Mouse (Mus musculus): ENCODE results near the gene Ripply2. TPM values are rescaled to one million over a fixed set of nuclear protein-coding genes. Genes with fewer than 3 reads are reported as not detected.
"Not testable (repeated sequence)": the region's sequence is repeated elsewhere in the genome, so short reads cannot be mapped to it uniquely, and the experiment has no call there.

Ripply2 gene
- 7.8 and 8.9 TPM in 2 replicates for polyA plus RNA-seq (2012; rRNA removed)

GRCm38 (mm10) chr9:87015288-87015937 is at the start of gene Ripply2:
Gene Ripply2 (plus strand): TSS chr9:87015537.
- peak in 1 of 2 experiments; percentile 52 for DNase-seq (ENCODE audit: extremely low spot score in 1 of 2, low spot score in 1 of 2)

DNA sequence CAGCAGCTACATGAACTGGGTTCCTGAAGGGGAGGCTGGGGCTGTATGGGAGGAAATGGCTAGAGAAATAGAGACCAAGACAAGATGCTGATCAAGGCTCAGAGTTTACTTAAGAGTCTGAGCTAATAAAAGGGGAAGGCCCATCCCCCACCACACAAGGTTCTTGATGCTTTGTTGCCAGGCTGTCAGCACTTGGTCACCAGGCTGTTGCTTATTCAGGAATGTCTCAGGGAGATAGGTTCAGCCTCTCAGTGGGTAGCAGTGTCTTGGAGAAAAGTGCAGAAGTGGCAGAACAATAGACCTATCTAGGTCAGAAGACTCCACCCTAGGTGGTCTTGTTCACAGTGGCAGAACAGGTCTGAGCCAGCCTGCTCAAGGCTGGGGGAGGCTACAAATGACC is 42.9 kb upstream of the Ripply2 start:
- not testable (repeated sequence) for DNase-seq (ENCODE audit: extremely low spot score in 1 of 2, low spot score in 1 of 2)

- peak in 1 of 2 experiments; percentile 30 for DNase-seq (ENCODE audit: extremely low spot score in 1 of 2, low spot score in 1 of 2)
These were observed 41.8 kb upstream of the Ripply2 start for GRCm38 (mm10) chr9:86973562-86973961.

DNA sequence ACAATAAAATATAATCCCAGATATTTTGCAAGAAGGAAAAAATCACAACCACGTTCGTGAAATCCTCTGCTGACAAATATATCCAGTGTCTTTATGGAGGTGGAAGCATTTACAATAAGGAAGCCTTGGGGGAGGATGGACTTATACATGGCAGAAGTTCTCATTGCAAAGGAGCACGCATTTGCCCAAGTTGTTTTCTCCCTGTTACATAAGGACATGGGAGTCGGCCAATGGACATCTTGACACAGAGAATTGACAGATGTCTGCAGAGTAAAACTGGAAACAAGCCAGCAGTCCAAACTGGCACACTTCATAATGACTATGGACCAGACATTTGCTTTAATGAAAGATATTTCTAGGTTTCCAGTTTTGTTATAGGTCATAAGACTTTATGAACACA is 38.4 kb upstream of the Ripply2 start:
- DNase-seq (ENCODE audit: extremely low spot score in 1 of 2, low spot score in 1 of 2): peak in 1 of 2 experiments; percentile 43

DNA sequence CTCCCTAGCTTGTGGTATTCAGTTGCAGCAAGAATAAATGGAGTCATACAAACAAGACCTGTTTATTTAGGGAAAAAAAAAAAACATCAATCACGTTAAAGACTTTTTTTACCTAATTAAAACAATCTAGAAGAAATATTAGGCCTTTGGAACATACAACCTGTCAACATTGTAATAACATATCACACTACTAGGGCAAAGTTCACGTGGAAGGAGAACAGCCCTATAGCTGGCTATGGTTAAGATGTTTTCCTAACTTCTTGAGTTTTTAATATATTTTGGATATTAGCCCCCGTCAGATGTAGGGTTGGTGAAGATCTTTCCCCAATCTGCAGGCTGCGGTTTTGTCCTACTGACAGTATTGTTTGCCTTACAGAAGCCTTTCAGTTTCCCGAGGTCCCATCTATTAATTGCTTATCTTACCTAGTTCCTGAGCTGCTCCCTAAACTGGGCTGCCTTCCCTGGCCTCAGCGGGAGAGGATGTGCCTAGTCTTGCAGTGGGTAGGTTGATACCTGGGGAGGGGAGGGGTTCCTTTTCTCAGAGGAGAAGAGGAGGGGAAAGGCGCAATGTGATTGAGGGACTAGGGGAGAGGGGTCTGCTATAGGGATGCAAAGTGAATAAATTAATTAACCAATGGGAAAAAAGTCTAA is 37.0 kb upstream of the Ripply2 start:
- no peak for DNase-seq (ENCODE audit: extremely low spot score in 1 of 2, low spot score in 1 of 2)

DNA sequence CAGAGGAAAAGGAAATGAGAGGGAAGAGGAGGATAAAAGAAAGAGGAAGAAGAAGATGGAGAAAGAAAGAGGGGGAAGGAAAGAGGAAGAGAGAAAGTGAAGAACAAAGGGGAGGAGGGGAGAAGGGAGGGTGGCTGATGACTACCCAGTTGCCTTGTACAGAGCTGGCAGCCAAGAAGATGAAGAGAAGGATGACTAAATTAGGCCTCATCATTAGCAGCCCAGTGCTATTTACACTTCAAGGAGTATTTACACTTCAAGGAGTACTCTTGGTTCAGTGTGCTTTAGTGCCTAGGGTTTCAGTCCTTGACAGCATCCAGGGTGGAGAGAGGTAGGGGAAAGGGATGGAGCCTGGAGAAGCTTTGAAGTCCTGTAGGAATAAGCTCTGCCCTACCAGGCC is 35.3 kb upstream of the Ripply2 start:
- DNase-seq (ENCODE audit: extremely low spot score in 1 of 2, low spot score in 1 of 2): no peak

DNA sequence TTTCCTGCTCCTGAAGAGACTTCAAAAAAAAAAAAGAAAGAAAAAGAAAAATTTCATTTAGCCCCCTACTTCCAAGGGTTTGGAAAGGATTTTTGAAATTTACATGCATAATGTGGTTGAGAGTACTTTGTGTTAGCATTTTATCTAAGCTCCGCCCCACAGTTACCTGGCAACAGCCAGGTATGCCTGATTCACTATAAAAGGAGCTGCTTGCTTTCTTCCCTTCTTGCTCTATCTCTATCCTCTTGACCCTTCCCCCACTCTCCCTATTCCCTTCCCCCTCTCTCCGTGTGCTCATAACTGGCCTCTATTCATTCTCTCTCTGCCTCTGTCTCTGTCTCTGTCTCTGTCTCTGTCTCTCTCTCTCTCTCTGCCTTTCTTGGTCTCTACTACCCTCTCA is 34.4 kb upstream of the Ripply2 start:
- DNase-seq (ENCODE audit: extremely low spot score in 1 of 2, low spot score in 1 of 2): no peak

GRCm38 (mm10) chr9:86981551-86981950 is 33.8 kb upstream of the Ripply2 start:
- no peak for DNase-seq (ENCODE audit: extremely low spot score in 1 of 2, low spot score in 1 of 2)

- no peak for DNase-seq (ENCODE audit: extremely low spot score in 1 of 2, low spot score in 1 of 2)
These were observed 30.8 kb upstream of the Ripply2 start for GRCm38 (mm10) chr9:86984583-86984982.

GRCm38 (mm10) chr9:86985105-86985504 is 30.2 kb upstream of the Ripply2 start:
- DNase-seq (ENCODE audit: extremely low spot score in 1 of 2, low spot score in 1 of 2): no peak

GRCm38 (mm10) chr9:86986703-86987296 is 28.5 kb upstream of the Ripply2 start:
- no peak for DNase-seq (ENCODE audit: extremely low spot score in 1 of 2, low spot score in 1 of 2)

GRCm38 (mm10) chr9:86989822-86990221 is 25.5 kb upstream of the Ripply2 start:
- DNase-seq (ENCODE audit: extremely low spot score in 1 of 2, low spot score in 1 of 2): no peak

DNA sequence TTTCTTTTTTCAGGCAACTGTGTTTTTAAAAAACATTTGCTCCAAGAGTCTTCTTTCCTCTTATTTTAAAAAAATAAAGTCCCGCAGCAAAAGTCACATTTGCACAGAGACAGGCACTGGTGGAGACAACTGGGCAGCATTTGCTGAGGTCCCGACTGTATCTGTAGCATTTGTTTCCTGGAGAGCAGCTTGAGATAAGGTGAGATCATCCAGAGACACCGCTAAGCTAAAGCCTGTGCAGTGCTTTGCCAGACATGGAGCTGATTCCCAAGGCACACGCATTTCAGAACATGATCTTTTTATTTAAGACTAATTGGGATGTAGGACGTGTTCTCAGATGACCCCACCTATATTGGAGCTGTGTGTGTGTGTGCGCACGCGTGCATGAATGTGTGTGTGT is 23.6 kb upstream of the Ripply2 start:
- DNase-seq (ENCODE audit: extremely low spot score in 1 of 2, low spot score in 1 of 2): no peak

GRCm38 (mm10) chr9:86997046-86997691 is 18.2 kb upstream of the Ripply2 start:
- no peak for DNase-seq (ENCODE audit: extremely low spot score in 1 of 2, low spot score in 1 of 2)

DNA sequence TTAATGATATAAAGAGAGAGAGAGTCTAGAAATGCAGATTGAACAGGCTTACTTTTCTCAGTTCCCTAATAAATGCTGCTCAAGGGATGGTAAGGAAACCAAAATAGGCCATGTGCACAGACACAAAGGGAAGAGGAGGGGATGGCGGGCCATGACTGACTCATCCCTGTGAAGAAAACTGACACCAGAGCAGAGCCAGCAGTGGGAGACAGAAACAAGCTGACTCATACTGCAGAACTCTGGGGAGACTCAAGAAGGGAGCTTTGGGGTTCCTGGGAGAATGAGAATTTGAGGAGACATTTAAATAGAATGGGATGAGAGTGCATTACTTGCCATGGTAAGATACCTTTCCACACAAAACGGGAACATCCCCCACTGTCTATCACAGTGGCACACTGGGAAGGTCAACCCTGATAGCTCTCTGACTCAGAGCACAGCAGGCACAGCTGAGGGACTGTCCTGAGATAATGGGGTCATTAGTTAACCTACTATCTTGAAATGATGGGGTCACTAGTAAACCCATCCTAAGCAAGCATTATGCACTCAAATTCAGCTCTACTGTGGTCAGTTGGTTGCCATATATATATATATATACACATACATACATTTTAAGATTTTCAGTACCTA is 15.3 kb upstream of the Ripply2 start:
- DNase-seq (ENCODE audit: extremely low spot score in 1 of 2, low spot score in 1 of 2): peak; percentile 63 to 85

- no peak for DNase-seq (ENCODE audit: extremely low spot score in 1 of 2, low spot score in 1 of 2)
These were observed 10.5 kb upstream of the Ripply2 start for GRCm38 (mm10) chr9:87004701-87005434.

DNA sequence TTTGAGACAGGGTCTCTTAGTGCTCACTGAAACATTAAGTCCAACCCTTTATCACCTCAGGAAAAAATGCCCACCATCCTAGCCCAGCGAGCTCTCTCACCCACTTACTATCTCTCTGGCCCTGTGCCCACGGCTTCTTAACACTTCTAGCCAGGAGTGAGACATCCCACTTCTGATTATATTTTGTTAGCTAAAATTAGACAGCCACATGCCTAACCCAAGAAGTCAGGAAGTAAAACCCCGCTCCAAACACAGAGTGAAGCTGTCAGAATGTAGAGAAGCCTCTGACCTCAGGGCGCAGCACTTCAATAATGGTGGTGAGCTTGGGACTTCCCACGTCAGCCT is 9.9 kb upstream of the Ripply2 start:
- DNase-seq (ENCODE audit: extremely low spot score in 1 of 2, low spot score in 1 of 2): no peak

GRCm38 (mm10) chr9:87008507-87008906 is 6.8 kb upstream of the Ripply2 start:
- DNase-seq (ENCODE audit: extremely low spot score in 1 of 2, low spot score in 1 of 2): peak in 1 of 2 experiments; percentile 33

DNA sequence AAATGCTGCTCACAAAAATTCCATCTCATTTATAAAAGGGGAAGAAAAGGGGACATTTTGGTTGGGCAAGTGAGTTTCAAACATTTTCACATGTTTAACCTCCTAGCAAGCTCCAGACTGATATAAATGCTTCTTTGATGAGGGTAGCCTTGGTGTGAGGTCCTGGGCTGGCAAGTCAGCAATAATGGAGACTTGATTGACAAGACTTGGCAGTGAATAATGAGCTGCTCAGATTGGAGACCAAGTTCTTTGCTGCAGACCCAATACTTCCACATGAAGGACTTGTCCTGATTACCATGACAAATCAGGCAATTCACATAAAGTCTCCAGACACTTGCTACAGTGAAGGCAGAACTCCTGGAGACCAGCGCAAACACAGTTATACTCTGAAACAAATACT is 6.4 kb upstream of the Ripply2 start:
- no peak for DNase-seq (ENCODE audit: extremely low spot score in 1 of 2, low spot score in 1 of 2)

GRCm38 (mm10) chr9:87015938-87016294 is 579 bp downstream of the Ripply2 start:
- DNase-seq (ENCODE audit: extremely low spot score in 1 of 2, low spot score in 1 of 2): no peak
